Mouse (Mus musculus) embryonic facial prominence, embryonic 11.5 days (tissue): Measurements from ENCODE around the gene Prima1. TPM values are rescaled to one million over a fixed set of nuclear protein-coding genes. Genes with fewer than 3 reads are reported as not detected.
A peak's percentile ranks its signal among the peaks of the same experiment; 100 is the strongest.

ENCODE experiments used
- ATAC-seq: fragments of 200-750 bp; cut with Nextera tagmentation; replicated peaks from 2 replicates; pipeline ENCODE4 v1.8.0; 2017; ENCODE audit warnings: low read depth; ENCODE audit not compliant: insufficient number of reproducible peaks, low FRiP score, low TSS enrichment
- DNase-seq: peaks from one replicate; pipeline ENCODE4 v3.0.0-alpha.2; 2015; ENCODE audit warnings: low spot score
- H3K27ac ChIP-seq: fragments of 300-500 bp; sonication (generic); replicated peaks from 2 replicates; pipeline ENCODE4 v1.5.1; 2014; ENCODE audit warnings: mild to moderate bottlenecking, low read depth, low read length, control low read depth
- H3K27me3 ChIP-seq: fragments of 300-500 bp; sonication (generic); 2 replicates; pipeline ENCODE4 v1.6.1; 2014; ENCODE audit warnings: mild to moderate bottlenecking, low read length, moderate library complexity, mixed read lengths; ENCODE audit not compliant: control insufficient read depth, insufficient read depth
- H3K36me3 ChIP-seq: fragments of 300-500 bp; sonication (generic); replicated peaks from 2 replicates; pipeline ENCODE4 v1.6.1; 2014; ENCODE audit warnings: low read depth, mild to moderate bottlenecking, low read length, moderate library complexity, mixed read lengths; ENCODE audit not compliant: control insufficient read depth, insufficient read depth
- H3K4me1 ChIP-seq: fragments of 300-500 bp; sonication (generic); 2 replicates; pipeline ENCODE4 v1.6.1; 2014; ENCODE audit warnings: low read length, mixed read lengths; ENCODE audit not compliant: control insufficient read depth, insufficient read depth
- H3K4me2 ChIP-seq: fragments of 300-500 bp; sonication (generic); 2 replicates; pipeline ENCODE4 v1.6.1; 2014; ENCODE audit warnings: low read depth, mild to moderate bottlenecking, control low read depth, low read length, moderate library complexity
- H3K4me3 ChIP-seq: fragments of 300-500 bp; sonication (generic); 2 replicates; pipeline ENCODE4 v1.5.1; 2014; ENCODE audit warnings: low read depth, low read length, control low read depth
- H3K9ac ChIP-seq: fragments of 300-500 bp; sonication (generic); replicated peaks from 2 replicates; pipeline ENCODE4 v1.6.1; 2014; ENCODE audit warnings: mild to moderate bottlenecking, control low read depth, low read length
- H3K9me3 ChIP-seq: fragments of 300-500 bp; sonication (generic); replicated peaks from 2 replicates; pipeline ENCODE4 v1.6.1; 2016; ENCODE audit warnings: mild to moderate bottlenecking, low read length, inconsistent platforms, mixed read lengths; ENCODE audit not compliant: control insufficient read depth
- WGBS: fragments of 180-500 bp; shearing (Covaris S2); extraction: QIAGEN DNeasy Blood & Tissue Kit; methylation state at CpG from one replicate; pipeline ENCODE4 v1.1.7; 2014; 5-methylcytosine and 5-hydroxymethylcytosine counted together
- polyA plus RNA-seq: library from polyadenylated mRNA; unstranded; fragments of >200 nt; fragmentation: Nextera tagmentation; extraction: Ambion mirVana; gene quantifications from 2 replicates; pipeline ENCODE4 v1.2.1, GENCODE M21; 2014

Gene Prima1
- polyA plus RNA-seq, 1 experiment from 2014 or later = 0.50 TPM

DNA sequence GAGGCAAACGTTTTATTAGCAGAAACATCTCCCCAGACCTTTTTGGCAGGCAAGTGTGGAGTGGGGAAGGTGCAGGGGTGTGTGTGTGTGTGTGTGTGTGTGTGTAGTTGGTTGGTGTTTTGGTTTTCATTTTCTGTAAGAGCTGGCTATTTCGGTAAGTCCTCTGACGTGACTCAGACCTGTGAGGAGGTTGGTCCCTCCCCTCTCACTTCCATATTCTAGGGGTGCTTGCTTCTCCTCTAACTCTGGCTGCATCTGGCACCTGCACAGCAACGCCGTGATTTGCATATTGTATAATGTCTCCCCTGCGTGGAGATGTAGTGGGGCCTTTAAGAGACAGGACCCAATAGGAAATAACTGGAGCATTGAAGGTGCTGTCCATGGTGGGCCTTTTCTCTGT is 31.1 kb upstream of the Prima1 start:
- H3K9ac ChIP-seq = no peak overlapping the region
- no peaks in the 10 kb centered on the region for H3K36me3 ChIP-seq
- no peaks in the 10 kb centered on the region for H3K27me3 ChIP-seq
- no peak overlapping the region for H3K27ac ChIP-seq
- H3K9me3 ChIP-seq = no peaks in the 10 kb centered on the region
- no peak overlapping the region for H3K4me3 ChIP-seq
- DNase-seq (peak; percentile 21), ATAC-seq (no peak)
- WGBS = 73% methylated on average over 6 of the region's 6 CpGs
- no peaks in the 10 kb centered on the region for H3K4me1 ChIP-seq
- no peak overlapping the region for H3K4me2 ChIP-seq

DNA sequence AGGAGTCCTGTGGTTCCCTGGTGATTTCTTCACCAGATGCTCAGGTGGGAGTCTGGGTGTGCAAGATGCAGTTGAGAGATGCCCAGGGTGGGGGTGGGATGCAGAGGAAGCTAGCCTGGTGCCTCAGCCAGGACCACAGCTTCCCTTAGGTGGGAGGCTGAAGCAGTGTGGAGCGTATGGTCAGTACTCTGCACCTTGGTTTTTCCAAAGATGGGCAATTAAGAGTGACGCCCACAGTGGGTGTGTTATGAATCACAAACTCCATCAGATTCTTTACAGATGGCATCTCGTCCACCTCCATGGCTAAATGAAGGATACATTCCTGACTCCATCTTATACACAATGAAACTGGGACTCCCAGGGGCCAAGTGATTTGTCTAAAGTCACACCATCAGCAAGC is 30.2 kb upstream of the Prima1 start:
- Histone ChIP-seq H3K9me3 (no peaks in the 10 kb centered on the region), H3K4me2 (no peak overlapping the region), H3K4me3 (no peak overlapping the region), H3K36me3 (no peaks in the 10 kb centered on the region), H3K27ac (no peak overlapping the region), H3K4me1 (no peaks in the 10 kb centered on the region), H3K9ac (no peak overlapping the region), H3K27me3 (no peaks in the 10 kb centered on the region)
- ATAC-seq (0 out of 2 replicates have a peak, but pooled peaks have one; percentile 29), DNase-seq (no peak)
- WGBS = 85% methylated on average over 3 of the region's 3 CpGs

DNA sequence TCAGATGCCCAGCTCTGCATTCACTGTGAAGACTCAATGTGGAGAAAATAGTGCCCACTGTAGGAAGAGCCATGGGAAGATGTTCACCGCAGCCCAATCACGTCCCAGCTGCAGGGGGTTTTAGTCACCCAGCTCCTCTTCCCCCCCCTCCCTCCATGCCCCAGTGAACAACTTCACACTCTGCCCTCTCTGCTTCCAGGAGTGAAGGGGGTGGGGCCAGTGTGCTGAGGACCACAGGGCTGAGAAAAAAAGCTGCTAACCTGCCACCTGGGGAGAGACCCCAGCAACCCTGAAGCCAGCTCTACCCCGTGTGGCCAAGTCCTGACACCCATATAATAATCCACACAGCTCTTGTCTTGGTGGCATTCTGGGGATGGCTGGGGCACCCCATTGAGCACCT is 24.7 kb upstream of the Prima1 start:
- WGBS = 44% methylated on average over 3 of the region's 3 CpGs
- no peak overlapping the region for H3K9ac ChIP-seq
- no peak for ATAC-seq

DNA sequence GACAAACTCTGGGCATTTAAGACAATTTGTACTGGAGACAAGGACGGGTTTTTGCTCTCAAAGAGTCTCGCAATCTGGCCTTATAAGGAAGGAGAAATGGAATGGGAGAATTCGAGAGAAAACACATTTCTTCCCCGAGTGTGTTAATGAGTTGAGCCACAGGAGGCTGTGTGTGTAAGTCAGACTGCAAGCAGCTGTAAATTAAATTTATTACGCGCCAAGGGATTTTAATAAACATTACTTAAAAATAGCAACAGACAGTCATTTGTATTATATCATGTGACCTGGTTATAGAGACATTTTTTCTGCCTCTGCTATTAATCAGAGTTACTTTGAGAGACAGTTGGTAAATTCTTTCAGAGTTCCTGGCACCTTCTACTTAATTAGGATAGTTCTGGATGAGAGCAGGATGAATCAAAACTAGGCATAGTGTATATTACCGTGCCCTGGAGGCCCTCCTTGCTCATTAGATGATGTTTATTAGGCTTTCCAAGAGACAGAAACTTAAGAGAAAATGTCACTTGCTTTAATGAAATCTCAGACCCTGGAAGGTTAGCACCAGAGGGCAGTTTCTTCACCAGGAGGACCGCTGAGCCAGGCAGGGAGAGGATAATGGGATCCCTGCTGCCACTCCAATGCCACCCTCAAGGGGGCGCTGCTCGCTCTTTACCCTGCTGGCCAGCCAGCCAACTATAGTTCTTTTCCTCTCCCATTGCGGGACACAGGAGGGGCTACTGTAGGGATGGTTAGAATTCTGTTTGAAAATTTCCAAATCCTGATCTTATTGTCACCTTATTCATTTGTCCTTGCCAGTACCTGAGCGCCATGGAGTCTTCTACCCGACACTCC is 20.3 kb upstream of the Prima1 start:
- H3K36me3 ChIP-seq = no peaks in the 10 kb centered on the region
- no peaks in the 10 kb centered on the region for H3K27me3 ChIP-seq
- H3K9me3 ChIP-seq = no peaks in the 10 kb centered on the region
- no peaks in the 10 kb centered on the region for H3K4me1 ChIP-seq
- 70% methylated on average over 13 of the region's 13 CpGs for WGBS
- no peak overlapping the region for H3K27ac ChIP-seq
- no peak overlapping the region for H3K9ac ChIP-seq
- no peak overlapping the region for H3K4me3 ChIP-seq
- no peak overlapping the region for H3K4me2 ChIP-seq
- ATAC-seq = no peak
- no peak for DNase-seq

More for the DNA sequence above, 24.7 kb upstream of the Prima1 start:
- H3K4me3 ChIP-seq = no peak overlapping the region
- H3K36me3 ChIP-seq = no peaks in the 10 kb centered on the region
- H3K27me3 ChIP-seq = no peaks in the 10 kb centered on the region
- H3K9me3 ChIP-seq = no peaks in the 10 kb centered on the region
- no peak overlapping the region for H3K27ac ChIP-seq
- no peak overlapping the region for H3K4me2 ChIP-seq
- DNase-seq = no peak
- H3K4me1 ChIP-seq = no peaks in the 10 kb centered on the region

DNA sequence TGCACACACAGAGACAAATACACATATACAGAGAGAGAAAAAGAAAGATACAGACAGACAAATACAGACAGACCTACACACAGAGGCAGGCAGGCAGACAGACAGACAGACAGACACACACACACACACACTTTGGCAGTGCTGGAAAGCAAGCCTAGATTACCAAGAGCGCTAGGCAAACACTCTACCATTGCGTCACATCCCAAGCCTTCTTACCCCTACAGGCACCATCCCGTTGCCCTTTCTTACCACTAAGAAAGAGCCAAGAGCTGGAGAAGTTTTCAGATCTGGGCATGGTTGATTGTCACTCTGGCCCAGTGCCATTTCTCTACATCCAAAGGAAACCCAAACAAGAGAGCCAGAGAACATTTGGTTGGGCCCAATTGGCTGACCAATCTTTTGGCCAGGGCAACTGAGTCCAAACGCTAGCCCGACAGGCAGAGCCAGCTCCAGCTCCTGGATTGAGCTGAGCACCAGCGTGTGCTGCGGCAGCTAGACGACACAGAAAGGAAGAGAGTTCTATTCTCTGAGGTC is 11.0 kb upstream of the Prima1 start:
- WGBS = 92% methylated on average over 8 of the region's 8 CpGs
- Histone ChIP-seq H3K27me3 (no peaks in the 10 kb centered on the region), H3K4me3 (no peak overlapping the region), H3K4me2 (no peak overlapping the region), H3K4me1 (no peaks in the 10 kb centered on the region), H3K9ac (no peak overlapping the region), H3K9me3 (no peaks in the 10 kb centered on the region), H3K27ac (no peak overlapping the region), H3K36me3 (no peaks in the 10 kb centered on the region)
- ATAC-seq = no peak
- no peak for DNase-seq

DNA sequence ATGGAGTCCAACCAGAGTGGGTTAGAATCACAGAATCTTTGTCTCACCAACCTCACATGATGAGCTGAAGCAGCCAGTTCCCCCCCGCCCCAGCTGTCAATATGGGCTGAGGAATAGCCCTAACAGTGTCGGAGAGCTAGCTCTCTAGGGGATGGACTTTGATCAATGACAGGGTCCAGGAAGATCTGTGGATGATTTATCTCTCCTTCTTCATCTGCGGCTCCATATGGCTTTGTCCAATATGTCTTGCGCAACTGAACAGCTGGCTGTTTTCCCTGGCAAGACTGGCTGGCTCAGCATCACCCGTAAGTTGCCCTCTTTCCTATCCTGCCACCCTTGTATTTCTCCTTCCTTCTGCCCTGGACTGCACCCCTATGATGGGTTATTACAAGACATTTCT is 9.2 kb upstream of the Prima1 start:
- H3K9me3 ChIP-seq = no peaks in the 10 kb centered on the region
- no peaks in the 10 kb centered on the region for H3K4me1 ChIP-seq
- 92% methylated on average over 5 of the region's 5 CpGs for WGBS
- H3K4me2 ChIP-seq = no peak overlapping the region
- H3K36me3 ChIP-seq = no peaks in the 10 kb centered on the region
- ATAC-seq (no peak), DNase-seq (no peak)
- no peaks in the 10 kb centered on the region for H3K27me3 ChIP-seq
- H3K4me3 ChIP-seq = no peak overlapping the region
- no peak overlapping the region for H3K27ac ChIP-seq
- no peak overlapping the region for H3K9ac ChIP-seq

DNA sequence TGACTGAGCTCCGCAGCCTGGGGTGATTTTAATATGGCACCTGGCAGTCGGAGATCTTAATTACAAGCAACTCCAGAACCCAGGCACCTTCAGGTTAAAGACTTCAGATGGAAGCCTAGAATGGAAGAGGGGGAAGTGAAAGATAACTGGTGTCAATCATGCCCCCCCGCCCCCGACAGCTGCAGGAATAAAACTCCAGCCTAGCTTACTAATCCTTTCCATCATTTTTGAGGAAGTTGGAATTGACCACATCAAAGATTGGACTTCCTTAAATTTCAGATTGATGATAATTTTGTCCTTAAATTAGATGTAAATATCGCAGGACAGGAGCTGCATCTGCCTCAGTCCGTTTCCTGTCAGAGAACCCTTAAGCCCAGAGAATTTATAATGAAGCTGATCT is 8.4 kb upstream of the Prima1 start:
- DNase-seq (no peak), ATAC-seq (no peak)
- Histone ChIP-seq H3K36me3 (no peaks in the 10 kb centered on the region), H3K4me1 (no peaks in the 10 kb centered on the region), H3K4me3 (no peak overlapping the region), H3K9ac (no peak overlapping the region), H3K27ac (no peak overlapping the region), H3K4me2 (no peak overlapping the region), H3K27me3 (no peaks in the 10 kb centered on the region), H3K9me3 (no peaks in the 10 kb centered on the region)
- 79% methylated on average over 6 of the region's 6 CpGs for WGBS

DNA sequence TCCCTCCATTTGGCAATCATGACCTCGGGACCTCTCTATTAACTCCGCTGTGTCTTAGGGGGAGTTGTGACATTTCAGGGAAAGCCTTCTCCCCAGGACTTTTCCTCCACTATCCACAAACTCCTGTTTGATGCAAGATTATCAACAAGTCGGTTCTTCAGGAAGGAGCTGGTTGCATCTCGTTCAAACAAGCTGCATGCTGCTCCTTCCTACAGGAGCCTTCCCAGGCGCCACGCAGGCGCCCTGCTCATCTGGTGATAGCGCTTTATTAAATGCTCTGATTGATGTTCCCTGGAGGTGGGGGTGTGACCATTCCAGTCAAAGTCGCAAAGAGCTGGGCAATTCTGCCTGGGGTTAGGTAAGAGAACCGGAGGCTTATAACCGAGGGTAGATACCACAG is 1.1 kb upstream of the Prima1 start:
- H3K9ac ChIP-seq = no peak overlapping the region; the same call in 1 of the 2 replicates
- WGBS = 4% methylated on average over 11 of the region's 11 CpGs
- ATAC-seq (no peak; the same call in 1 of the 2 replicates), DNase-seq (no peak)
- no peaks in the 10 kb centered on the region for H3K36me3 ChIP-seq
- H3K9me3 ChIP-seq = no peaks in the 10 kb centered on the region
- H3K27ac ChIP-seq = no peak overlapping the region
- H3K4me2 ChIP-seq = peak overlapping the region; percentile 95
- no peaks in the 10 kb centered on the region for H3K4me1 ChIP-seq
- H3K27me3 ChIP-seq = peaks cover 3% of the 10 kb centered on the region
- peak overlapping the region; percentile 67; the same call in 1 of the 2 replicates for H3K4me3 ChIP-seq
